Mouse (Mus musculus): ENCODE data around the gene Il4ra. TPM values are rescaled to one million over a fixed set of nuclear protein-coding genes. Genes with fewer than 3 reads are reported as not detected.

Gene Il4ra
- polyA plus RNA-seq, 1 experiment = 5.3 TPM

DNA sequence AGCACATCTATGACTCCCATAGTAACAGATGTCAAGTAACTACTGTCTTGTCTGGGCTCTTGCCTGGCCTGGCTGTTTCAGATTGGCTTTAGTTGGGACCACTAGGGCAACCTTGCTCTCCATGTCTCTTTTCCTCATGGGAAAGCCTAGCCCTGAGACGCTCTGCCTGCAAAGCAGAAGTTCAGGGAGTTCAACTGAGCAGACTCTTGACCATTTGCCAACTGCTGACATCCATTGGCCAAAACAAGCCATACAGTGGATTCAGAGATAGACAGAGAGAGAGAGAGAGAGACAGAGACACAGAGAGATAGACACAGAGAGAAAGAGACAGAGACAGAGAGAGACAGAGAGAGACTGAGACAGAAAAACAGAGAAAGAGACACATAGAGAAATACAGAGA, 10.9 kb upstream of the Il4ra start:
- TF ChIP-seq GATA1 (IDR thresholded peaks at IDR 0.05; ENCODE audit: low read length) = no peak

DNA sequence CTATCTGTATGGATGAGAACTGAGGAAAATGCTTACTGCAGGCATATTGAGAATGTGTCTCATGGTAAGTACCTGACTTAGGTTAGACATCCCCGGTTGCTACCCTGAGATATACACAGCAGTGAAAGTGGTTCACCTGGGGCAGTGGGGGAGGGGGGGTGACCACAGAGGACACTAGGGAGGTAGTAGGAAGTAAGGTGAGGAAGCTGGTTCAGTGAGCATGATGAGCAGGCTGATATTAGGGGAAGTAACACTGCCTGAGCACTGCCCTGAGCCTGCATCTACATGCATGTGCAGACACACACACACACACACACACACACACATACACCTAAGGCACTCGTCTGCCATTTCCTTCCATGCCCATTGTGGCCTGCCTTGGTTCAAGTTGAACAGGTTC, 10.1 kb upstream of the Il4ra start:
- TF ChIP-seq GATA1 (IDR thresholded peaks at IDR 0.05; ENCODE audit: low read length) = no peak

DNA sequence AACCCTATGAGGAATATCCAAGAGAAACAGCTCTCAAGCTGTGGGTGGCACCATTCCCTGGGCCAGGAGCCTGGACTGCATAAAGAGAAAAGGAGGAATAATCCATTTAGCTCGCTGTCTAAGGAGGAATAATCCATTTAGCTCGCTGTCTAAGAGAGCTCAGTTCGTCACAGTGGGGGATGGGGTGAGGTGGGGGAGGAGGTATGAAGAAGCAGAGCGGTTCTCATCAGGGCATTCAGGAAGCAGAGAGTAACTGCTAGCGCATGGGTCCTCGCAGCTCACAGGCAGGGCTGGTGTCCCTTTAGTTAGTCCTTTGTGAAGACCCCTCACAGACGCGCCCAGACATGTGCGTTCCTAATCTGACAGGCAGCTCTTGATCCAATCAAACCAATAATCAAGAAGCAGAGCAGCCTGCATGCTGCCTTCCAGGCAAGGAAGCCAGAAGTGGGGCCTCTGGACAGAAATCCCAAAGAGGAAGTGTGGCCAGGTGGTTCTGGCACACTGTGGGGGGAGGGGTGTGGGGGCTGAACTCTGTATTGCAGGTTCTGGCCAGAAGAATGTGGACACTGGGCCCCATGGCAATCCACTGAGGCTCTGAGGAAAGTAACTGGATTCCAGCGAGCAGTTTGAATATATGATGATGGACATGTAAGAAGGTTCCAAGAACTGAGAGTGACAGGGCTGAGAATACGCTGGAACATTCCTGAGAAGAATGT, 9.4 kb upstream of the Il4ra start:
- no peak for TF ChIP-seq GATA1 (IDR thresholded peaks at IDR 0.05; ENCODE audit: low read length)

GRCm38 (mm10) chr7:125543497-125543896, 8.4 kb upstream of the Il4ra start:
- TF ChIP-seq GATA1 (IDR thresholded peaks at IDR 0.05; ENCODE audit: low read length) = no peak

GRCm38 (mm10) chr7:125545331-125545730, 6.6 kb upstream of the Il4ra start:
- no peak for TF ChIP-seq GATA1 (IDR thresholded peaks at IDR 0.05; ENCODE audit: low read length)

GRCm38 (mm10) chr7:125546727-125547126, 5.2 kb upstream of the Il4ra start:
- no peak for TF ChIP-seq GATA1 (IDR thresholded peaks at IDR 0.05; ENCODE audit: low read length)

DNA sequence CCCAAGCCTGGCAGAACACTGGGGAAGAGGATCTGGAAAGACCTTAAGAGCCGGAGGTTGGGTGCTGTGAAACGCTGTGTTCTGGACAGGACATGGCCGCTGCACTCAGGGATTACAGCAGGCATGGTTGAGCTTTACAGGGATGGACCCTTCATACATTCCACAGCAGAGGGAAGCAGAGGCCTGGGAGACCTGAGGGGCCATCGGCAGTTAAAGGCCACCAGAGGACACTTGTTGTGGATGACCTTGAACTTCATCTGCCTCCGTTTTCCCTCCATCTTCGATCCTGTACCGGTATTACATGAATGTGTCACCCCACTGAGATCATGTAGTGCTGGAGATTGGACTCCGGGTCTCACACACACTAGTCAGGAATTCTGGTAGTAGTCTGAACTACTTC, 2.0 kb upstream of the Il4ra start:
- TF ChIP-seq GATA1 (IDR thresholded peaks at IDR 0.05; ENCODE audit: low read length) = no peak

GRCm38 (mm10) chr7:125550881-125551381, 989 bp upstream of the Il4ra start:
- no peak for TF ChIP-seq GATA1 (IDR thresholded peaks at IDR 0.05; ENCODE audit: low read length)

DNA sequence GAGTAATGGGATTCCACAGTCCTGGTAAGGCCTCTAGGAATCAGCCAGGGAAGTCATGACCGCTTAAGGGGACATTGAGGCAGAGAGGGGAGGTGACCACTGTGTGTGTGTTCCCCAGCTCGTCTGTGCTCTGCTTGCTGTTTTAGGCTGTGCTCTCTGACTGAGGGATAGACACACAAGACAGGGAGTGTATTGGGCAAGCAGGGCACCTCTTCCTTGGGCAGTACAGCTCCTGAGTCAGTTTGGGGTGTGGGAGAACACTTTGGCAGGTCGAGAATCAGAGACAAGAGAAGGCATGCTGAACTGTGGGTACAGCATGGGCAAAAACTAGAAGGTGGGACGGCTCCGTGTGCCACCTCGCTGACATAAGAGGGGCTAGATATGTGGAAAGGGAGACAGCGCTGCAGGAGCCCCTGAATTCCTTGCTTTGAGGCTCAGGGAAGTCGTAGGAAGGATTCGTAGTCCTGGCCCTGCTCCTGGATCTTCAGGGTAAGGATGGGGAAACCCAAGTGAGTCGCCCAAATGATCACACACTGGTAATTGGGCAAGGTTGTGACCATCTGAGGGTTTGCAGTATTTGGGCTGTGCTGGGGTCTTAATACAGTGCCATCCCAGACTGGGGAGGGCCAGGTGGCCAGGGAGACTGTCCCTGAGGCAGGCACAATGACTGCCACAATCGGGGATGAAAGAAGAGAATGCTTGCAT, 1.1 kb downstream of the Il4ra start:
- TF ChIP-seq GATA1 (IDR thresholded peaks at IDR 0.05; ENCODE audit: low read length) = no peak

- TF ChIP-seq GATA1 (IDR thresholded peaks at IDR 0.05; ENCODE audit: low read length) = no peak
These were observed 1.9 kb downstream of the Il4ra start for GRCm38 (mm10) chr7:125553653-125554428.

GRCm38 (mm10) chr7:125554456-125555114, 2.7 kb downstream of the Il4ra start:
- no peak for TF ChIP-seq GATA1 (IDR thresholded peaks at IDR 0.05; ENCODE audit: low read length)

GRCm38 (mm10) chr7:125555351-125555872, 3.5 kb downstream of the Il4ra start:
- no peak for TF ChIP-seq GATA1 (IDR thresholded peaks at IDR 0.05; ENCODE audit: low read length)

DNA sequence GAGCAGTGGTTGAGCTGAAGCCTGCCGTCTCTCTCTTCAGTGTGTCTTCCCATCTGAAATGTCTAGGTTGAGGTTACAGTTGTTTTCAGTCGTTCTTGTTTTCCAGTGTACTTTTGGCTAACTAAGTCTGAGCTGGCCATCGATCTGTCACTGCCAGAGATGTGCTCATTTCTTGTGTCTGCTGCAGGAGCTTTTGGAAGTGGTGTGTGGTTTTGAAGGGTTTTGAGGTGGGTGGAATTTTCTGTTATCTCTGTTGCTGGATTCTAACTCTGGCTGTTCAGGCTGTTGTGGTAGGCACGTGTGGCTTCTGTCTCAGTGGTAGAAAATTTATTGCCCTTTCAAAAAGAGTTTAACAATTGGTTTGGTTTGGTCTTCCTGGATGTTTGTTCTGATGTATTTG, 4.2 kb downstream of the Il4ra start:
- TF ChIP-seq GATA1 (IDR thresholded peaks at IDR 0.05; ENCODE audit: low read length) = no peak

DNA sequence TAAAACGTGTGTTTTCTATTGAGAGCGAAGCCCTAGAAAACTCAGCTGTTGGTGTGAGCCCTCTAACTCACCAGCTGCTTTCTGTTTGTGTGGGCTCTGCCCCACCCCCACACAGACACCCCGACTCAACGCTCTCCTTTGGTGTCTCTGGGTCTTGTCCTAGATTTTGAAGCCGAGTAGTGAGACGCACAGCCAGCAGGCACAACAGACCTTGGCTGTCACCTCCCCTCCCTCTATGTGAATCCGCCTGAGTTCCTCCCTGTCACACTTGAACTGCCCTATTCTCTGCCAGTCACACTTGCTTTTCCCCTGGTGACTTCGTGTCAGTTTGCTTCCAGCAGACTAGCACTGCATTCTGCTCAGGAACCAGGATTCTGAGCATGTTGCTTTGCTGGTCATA, 4.9 kb downstream of the Il4ra start:
- no peak for TF ChIP-seq GATA1 (IDR thresholded peaks at IDR 0.05; ENCODE audit: low read length)

DNA sequence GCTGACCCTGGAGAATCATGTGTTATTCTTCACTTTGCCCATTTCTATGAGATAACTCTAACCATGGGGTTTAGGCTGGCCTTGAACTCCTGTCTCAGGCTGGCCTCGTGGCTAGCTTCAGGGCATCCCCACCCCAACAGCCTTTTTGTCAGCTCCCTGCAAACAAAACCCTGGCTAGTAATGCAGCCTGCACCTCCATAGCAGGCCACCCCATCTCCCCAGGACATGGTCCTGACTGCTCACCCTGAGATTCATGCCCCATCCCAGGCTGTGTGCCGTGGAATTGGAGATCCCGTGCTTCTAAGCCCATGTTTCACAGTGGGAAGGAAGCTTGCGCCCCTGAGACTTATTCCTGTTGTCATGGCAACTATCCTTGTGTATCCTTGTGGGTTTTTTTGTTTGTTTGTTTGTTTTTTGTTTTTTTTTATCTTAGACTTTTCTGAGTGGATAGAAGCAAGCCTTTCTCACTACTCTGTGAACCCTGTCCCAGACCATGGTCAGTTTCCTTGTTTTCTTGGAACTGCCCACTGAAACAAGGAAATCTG, 6.6 kb downstream of the Il4ra start:
- TF ChIP-seq GATA1 (IDR thresholded peaks at IDR 0.05; ENCODE audit: low read length) = no peak
